ENCODE assay signal across 16 mouse cellular contexts in the genomic region with DNA sequence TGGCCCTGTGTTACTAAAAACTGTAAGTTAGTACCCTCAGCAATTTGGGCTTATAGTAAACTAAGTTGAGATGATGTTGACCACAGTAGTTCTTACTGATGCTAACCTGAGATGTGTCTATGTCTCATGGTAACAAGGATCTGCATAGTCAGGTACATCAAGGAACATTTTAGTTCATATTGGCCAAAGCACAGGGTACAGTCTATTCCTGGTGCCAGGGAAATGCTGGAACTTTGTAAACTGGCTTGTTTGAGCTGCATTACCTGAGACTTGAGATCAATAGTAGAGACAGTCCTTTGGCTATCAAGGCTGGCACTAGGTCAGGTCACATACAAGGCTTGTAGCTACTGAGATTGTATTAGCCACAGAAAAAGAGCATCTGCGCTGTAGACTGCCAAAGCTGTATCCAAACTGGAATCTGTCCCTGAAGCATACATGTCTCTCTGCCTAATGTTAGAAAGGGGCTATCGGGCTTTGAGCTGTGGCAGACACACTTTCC.
DNase-seq lines count a peak whose midpoint lies in the region; ATAC-seq and TF ChIP-seq lines count a peak whose summit lies in the region.
"Had no signal": no experiment of that assay in that cellular context is flagged by ENCODE, and none has a peak within 500 bp of the region (broad histone marks: within the 10 kb centered on the region; RNA-seq: fewer than 3 reads in every experiment).

No protein-coding gene starts in this region.

- no peak for ATAC-seq in forebrain, embryonic 15.5 days (replicated peaks)
- ATAC-seq: intestine, embryonic 16.5 days had no signal

- H3K27ac ChIP-seq in gastrocnemius, adult 2 months = no peak overlapping the region
- H3K27ac ChIP-seq in forebrain, embryonic 15.5 days (replicated peaks) = no peak overlapping the region
- H3K27ac ChIP-seq: embryonic facial prominence, embryonic 10.5 days; forebrain, embryonic 13.5 days; heart, embryonic 13.5 days; hindbrain, embryonic 15.5 days had no signal

- no peak overlapping the region for H3K4me2 ChIP-seq in forebrain, embryonic 15.5 days (replicated peaks)
- H3K4me2 ChIP-seq: forebrain, embryonic 13.5 days; heart, embryonic 13.5 days; hindbrain, embryonic 15.5 days had no signal

- 93% methylated on average over 2 of the region's 2 CpGs for WGBS in forebrain, embryonic 15.5 days

- H3K9ac ChIP-seq in forebrain, embryonic 15.5 days (replicated peaks) = no peak overlapping the region
- H3K9ac ChIP-seq: forebrain, embryonic 13.5 days; heart, embryonic 13.5 days; hindbrain, embryonic 15.5 days had no signal

- no peaks in the 10 kb centered on the region for H3K36me3 ChIP-seq in forebrain, embryonic 15.5 days
- H3K36me3 ChIP-seq: embryonic facial prominence, embryonic 10.5 days; heart, embryonic 13.5 days; hindbrain, embryonic 15.5 days had no signal

- no peak overlapping the region for H3K4me3 ChIP-seq in gastrocnemius, adult 2 months
- H3K4me3 ChIP-seq in forebrain, embryonic 15.5 days = no peak overlapping the region
- H3K4me3 ChIP-seq: embryonic facial prominence, embryonic 10.5 days; forebrain, embryonic 13.5 days; heart, embryonic 13.5 days; hindbrain, embryonic 15.5 days had no signal

- TF ChIP-seq CTCF in gastrocnemius, adult 2 months (IDR thresholded peaks at IDR 0.05) = no peak

- intact Hi-C loops in gastrocnemius, adult 2 months (cut with DNase I) = no loop called here

- H3K27me3 ChIP-seq in forebrain, embryonic 15.5 days = no peaks in the 10 kb centered on the region
- H3K27me3 ChIP-seq: forebrain, embryonic 13.5 days; heart, embryonic 13.5 days; hindbrain, embryonic 15.5 days had no signal

- peak; percentile 43 for DNase-seq in brain, adult 2 months (ENCODE audit: low read depth, low spot score)
- DNase-seq in cerebellum, adult 11 months = peak; percentile 26
- peak; percentile 31 for DNase-seq in cerebellum, adult 8-10 months
- DNase-seq in cerebellum, postnatal 14 days = peak; percentile 26 to 52
- no peak for DNase-seq in gastrocnemius, adult 2 months
- DNase-seq in kidney, postnatal 10 days = no peak
- DNase-seq: adrenal gland, adult 2 months; adrenal gland, postnatal 25 days; heart, postnatal 36 days; kidney, adult 8-10 months had no signal

- no peaks in the 10 kb centered on the region for H3K9me3 ChIP-seq in forebrain, embryonic 15.5 days
- H3K9me3 ChIP-seq: embryonic facial prominence, embryonic 10.5 days; forebrain, embryonic 13.5 days; heart, embryonic 13.5 days; hindbrain, embryonic 15.5 days had no signal

- H3K4me1 ChIP-seq in forebrain, embryonic 15.5 days = no peaks in the 10 kb centered on the region
- H3K4me1 ChIP-seq: embryonic facial prominence, embryonic 10.5 days; forebrain, embryonic 13.5 days; heart, embryonic 13.5 days; hindbrain, embryonic 15.5 days had no signal

Comparison
In these comparisons a context has a peak if more than half of its experiments do, and no peak if none do; other contexts are left out.
1. DNase-seq: peak in brain, adult 2 months (single experiment), cerebellum, adult 11 months (single experiment), cerebellum, adult 8-10 months (single experiment) and cerebellum, postnatal 14 days (2 of 2); none in gastrocnemius, adult 2 months (single experiment) and kidney, postnatal 10 days (single experiment).